Mouse (Mus musculus) MEL (cell line): ENCODE measurements at regions not wholly inside any gene's neighbourhood (a gene's known extent, or its start where the extent isn't known, plus 50 kb on each side); places are given as distances from the start of the nearest gene placed in this dataset.

Experiments
- DNase-seq: peaks from one replicate; pipeline ENCODE4 v3.0.0; 2011; ENCODE audit warnings: low read depth, low spot score
- H3K27ac ChIP-seq: 2 replicates; pipeline ENCODE4 v1.5.1; 2012; ENCODE audit warnings: low read depth, mild to moderate bottlenecking, control low read depth, low read length, moderate library complexity; ENCODE audit not compliant: control insufficient read depth
- H3K27me3 ChIP-seq, 2 experiments: fragments of 150-350 bp in 1 of 2; sonication (generic) in 1 of 2; 2 replicates each; pipeline ENCODE4 v1.6.1; 2012; ENCODE audit warnings: low read length in 2 of 2, mild to moderate bottlenecking in 2 of 2, improper control_type of control experiment in 1 of 2, moderate library complexity in 1 of 2; ENCODE audit not compliant: insufficient read depth in 2 of 2, control insufficient read depth in 1 of 2
- H3K36me3 ChIP-seq, 2 experiments: 2 replicates each; pipeline ENCODE4 v1.6.1; 2012 to 2014; ENCODE audit warnings: low read length in 2 of 2, improper control_type of control experiment in 1 of 2, inconsistent platforms in 1 of 2, mild to moderate bottlenecking in 1 of 2; ENCODE audit not compliant: insufficient read depth in 2 of 2, control insufficient read depth in 1 of 2
- H3K4me1 ChIP-seq, 2 experiments: fragments of 150-350 bp in 1 of 2; sonication (generic) in 1 of 2; 2 replicates each; pipeline ENCODE4 v1.6.1; 2012; ENCODE audit warnings: low read length in 2 of 2, improper control_type of control experiment in 1 of 2, mild to moderate bottlenecking in 1 of 2; ENCODE audit not compliant: insufficient read depth in 2 of 2, control insufficient read depth in 1 of 2
- H3K4me3 ChIP-seq, 2 experiments: fragments of 150-350 bp in 1 of 2; sonication (generic) in 1 of 2; 2 replicates each; pipeline ENCODE4 v1.5.1; 2012; ENCODE audit warnings: low read depth in 2 of 2, low read length in 2 of 2, mild to moderate bottlenecking in 2 of 2, moderate library complexity in 2 of 2, control low read depth in 1 of 2, improper control_type of control experiment in 1 of 2; ENCODE audit not compliant: control insufficient read depth in 1 of 2, insufficient read depth in 1 of 2
- H3K79me2 ChIP-seq: 2 replicates; pipeline ENCODE4 v1.6.1; 2012; ENCODE audit warnings: mild to moderate bottlenecking, low read length, moderate library complexity; ENCODE audit not compliant: control insufficient read depth, poor library complexity, insufficient read depth
- H3K9ac ChIP-seq: 2 replicates; pipeline ENCODE4 v1.6.1; 2012; ENCODE audit warnings: low read depth, mild to moderate bottlenecking, control low read depth, low read length, moderate library complexity; ENCODE audit not compliant: control insufficient read depth, poor library complexity, severe bottlenecking
- H3K9me3 ChIP-seq: fragments of 150-350 bp; sonication (generic); replicated peaks from 2 replicates; pipeline ENCODE4 v1.6.1; 2012; ENCODE audit warnings: mild to moderate bottlenecking, low read length, improper control_type of control experiment, moderate library complexity; ENCODE audit not compliant: insufficient read depth
- CHD1 ChIP-seq: IDR thresholded peaks from 2 replicates; pipeline ENCODE4 v1.6.1; 2012; ENCODE audit warnings: low read depth, mild to moderate bottlenecking, inconsistent platforms, low read length, improper control_type of control experiment
- CTCF ChIP-seq, 3 experiments: IDR thresholded peaks in 2 of 3; conservative IDR thresholded peaks in 1 of 3; 2 replicates each; pipeline ENCODE4 v1.5.1; 2011 to 2012; ENCODE audit warnings: low read length in 3 of 3, low read depth in 2 of 3, mild to moderate bottlenecking in 2 of 3, improper control_type of control experiment in 1 of 3, inconsistent platforms in 1 of 3, mixed read lengths in 1 of 3, moderate library complexity in 1 of 3; ENCODE audit not compliant: control insufficient read depth in 1 of 3, insufficient read depth in 1 of 3, poor library complexity in 1 of 3, severe bottlenecking in 1 of 3
- E2F4 ChIP-seq: IDR thresholded peaks from 2 replicates; pipeline ENCODE4 v1.6.1; 2011; ENCODE audit warnings: low read depth, low read length, improper control_type of control experiment, borderline replicate concordance
- EP300 ChIP-seq, 2 experiments: IDR thresholded peaks; 2 replicates each; pipeline ENCODE4 v1.6.1; 2011; ENCODE audit warnings: improper control_type of control experiment in 2 of 2, low read length in 2 of 2, low read depth in 1 of 2, mild to moderate bottlenecking in 1 of 2
- GABPA ChIP-seq: IDR thresholded peaks from 2 replicates; pipeline ENCODE4 v1.6.1; 2012; ENCODE audit warnings: low read depth, mild to moderate bottlenecking, inconsistent platforms, low read length, improper control_type of control experiment, moderate library complexity
- HCFC1 ChIP-seq: IDR thresholded peaks from 2 replicates; pipeline ENCODE4 v1.6.1; 2012; ENCODE audit warnings: low read depth, mild to moderate bottlenecking, inconsistent platforms, low read length, improper control_type of control experiment, moderate library complexity
- JUND ChIP-seq: IDR thresholded peaks from 2 replicates; pipeline ENCODE4 v1.6.1; 2011; ENCODE audit warnings: low read depth, mild to moderate bottlenecking, improper control_type of control experiment, low read length
- KAT2A ChIP-seq: conservative IDR thresholded peaks from 2 replicates; pipeline ENCODE4 v1.6.1; 2012; ENCODE audit warnings: low read depth, low read length, improper control_type of control experiment, inconsistent platforms
- MAX ChIP-seq: IDR thresholded peaks from 2 replicates; pipeline ENCODE4 v1.6.1; 2011; ENCODE audit warnings: low read length, improper control_type of control experiment
- MXI1 ChIP-seq: IDR thresholded peaks from 2 replicates; pipeline ENCODE4 v1.6.1; 2011; ENCODE audit warnings: mild to moderate bottlenecking, low read depth, low read length, improper control_type of control experiment
- MYC ChIP-seq: IDR thresholded peaks from 2 replicates; pipeline ENCODE4 v1.6.1; 2011; ENCODE audit warnings: low read depth, mild to moderate bottlenecking, low read length, improper control_type of control experiment, moderate library complexity
- NRF1 ChIP-seq: IDR thresholded peaks from 2 replicates; pipeline ENCODE4 v1.6.1; 2014; ENCODE audit warnings: low read depth, mild to moderate bottlenecking, inconsistent platforms, low read length, improper control_type of control experiment, moderate library complexity; ENCODE audit not compliant: poor library complexity, insufficient read depth, severe bottlenecking
- POLR2A ChIP-seq, 2 experiments: IDR thresholded peaks; 2 replicates each; pipeline ENCODE4 v1.6.1; 2011 to 2012; ENCODE audit warnings: low read length in 2 of 2, mild to moderate bottlenecking in 2 of 2, control low read depth in 1 of 2, improper control_type of control experiment in 1 of 2, low read depth in 1 of 2, moderate library complexity in 1 of 2; ENCODE audit not compliant: control insufficient read depth in 1 of 2, insufficient read depth in 1 of 2, poor library complexity in 1 of 2
- POLR2AphosphoS2 ChIP-seq: IDR thresholded peaks from 2 replicates; pipeline ENCODE4 v1.6.1; 2011; ENCODE audit warnings: low read length, improper control_type of control experiment
- POLR2AphosphoS5 ChIP-seq: IDR thresholded peaks from 2 replicates; pipeline ENCODE4 v1.6.1; 2012; ENCODE audit warnings: low read depth, borderline replicate concordance, mild to moderate bottlenecking, inconsistent platforms, low read length, moderate library complexity, mixed read lengths
- RCOR1 ChIP-seq: IDR thresholded peaks from 2 replicates; pipeline ENCODE4 v1.6.1; 2012; ENCODE audit warnings: low read depth, mild to moderate bottlenecking, inconsistent platforms, low read length, improper control_type of control experiment
- SIN3A ChIP-seq: IDR thresholded peaks from 2 replicates; pipeline ENCODE4 v1.6.1; 2012; ENCODE audit warnings: low read length, improper control_type of control experiment, inconsistent platforms
- SMC3 ChIP-seq: IDR thresholded peaks from 2 replicates; pipeline ENCODE4 v1.6.1; 2011; ENCODE audit warnings: low read depth, low read length, improper control_type of control experiment
- TAL1 ChIP-seq: IDR thresholded peaks from 2 replicates; pipeline ENCODE4 v1.6.1; 2012; ENCODE audit warnings: mild to moderate bottlenecking, inconsistent platforms, low read length, moderate library complexity, mixed read lengths
- TBP ChIP-seq: IDR thresholded peaks from 2 replicates; pipeline ENCODE4 v1.8.0; 2011; ENCODE audit warnings: low read depth, low read length, improper control_type of control experiment
- UBTF ChIP-seq: IDR thresholded peaks from 2 replicates; pipeline ENCODE4 v1.6.1; 2012; ENCODE audit warnings: low read depth, mild to moderate bottlenecking, inconsistent platforms, low read length, improper control_type of control experiment, moderate library complexity, borderline replicate concordance; ENCODE audit not compliant: insufficient read depth
- ZKSCAN1 ChIP-seq: IDR thresholded peaks from 2 replicates; pipeline ENCODE4 v1.6.1; 2012; ENCODE audit warnings: low read depth, mild to moderate bottlenecking, inconsistent platforms, low read length, improper control_type of control experiment, moderate library complexity

DNA sequence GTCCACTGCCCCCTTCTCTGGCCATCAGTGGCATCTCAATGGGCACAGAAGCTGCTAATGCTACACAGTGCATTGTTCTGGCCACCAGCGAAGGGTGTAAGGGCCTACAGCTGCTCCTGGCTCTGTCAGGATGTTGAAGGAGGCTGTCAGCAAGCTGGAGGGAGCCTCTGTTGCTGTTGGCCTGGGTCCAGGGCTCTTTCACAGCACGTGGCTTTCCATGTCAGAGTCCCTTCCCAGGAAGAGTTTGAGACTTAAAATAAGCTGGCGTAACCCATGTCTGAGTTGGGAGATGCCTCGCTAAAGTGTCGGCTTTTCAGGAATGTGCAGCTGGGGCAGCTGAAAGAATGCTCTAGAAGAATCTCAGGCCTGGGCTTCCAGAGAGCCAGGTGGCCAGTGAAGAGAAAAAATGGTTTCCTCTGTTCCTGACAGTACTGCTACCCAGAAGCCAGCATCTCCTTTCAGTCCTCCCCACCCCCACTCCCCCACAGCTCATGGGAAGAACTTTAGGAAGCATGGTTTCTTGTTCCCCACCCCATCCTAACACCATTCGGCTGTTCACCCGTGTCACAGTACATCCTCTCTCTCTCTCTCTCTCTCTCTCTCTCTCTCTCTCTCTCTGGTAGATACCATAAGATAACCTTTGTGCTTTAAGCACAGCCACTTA, 122.8 kb upstream of the Cadm1 start:
- Histone ChIP-seq H3K27me3 (peaks cover 0 to 2% of the 10 kb centered on the region in 2 experiments; a peak in 1 of 4 replicates), H3K9me3 (no peaks in the 10 kb centered on the region), H3K27ac (no peak overlapping the region), H3K9ac (no peak overlapping the region), H3K36me3 (no peaks in the 10 kb centered on the region), H3K79me2 (no peaks in the 10 kb centered on the region), H3K4me1 (no peaks in the 10 kb centered on the region), H3K4me3 (no peak overlapping the region)
- TF ChIP-seq SIN3A (no peak), TBP (no peak), GABPA (no peak), KAT2A (no peak), MYC (no peak), MAX (no peak), SMC3 (no peak), CTCF (IDR thresholded peaks at IDR 0.05 in 2 of 3, conservative IDR thresholded peaks at IDR 0.05 in 1 of 3; ENCODE audit: control insufficient read depth in 1 of 3, insufficient read depth in 1 of 3, low read depth in 2 of 3, low read length in 3 of 3, poor library complexity in 1 of 3, severe bottlenecking in 1 of 3) (no peak), NRF1 (no peak), POLR2A (IDR thresholded peaks at IDR 0.05; ENCODE audit: control insufficient read depth in 1 of 2, insufficient read depth in 1 of 2, low read depth in 1 of 2, low read length in 2 of 2, poor library complexity in 1 of 2) (no peak), MXI1 (no peak), ZKSCAN1 (no peak), RCOR1 (no peak), POLR2AphosphoS5 (no peak), JUND (no peak), TAL1 (no peak), CHD1 (no peak), E2F4 (no peak)
- no peak for DNase-seq

DNA sequence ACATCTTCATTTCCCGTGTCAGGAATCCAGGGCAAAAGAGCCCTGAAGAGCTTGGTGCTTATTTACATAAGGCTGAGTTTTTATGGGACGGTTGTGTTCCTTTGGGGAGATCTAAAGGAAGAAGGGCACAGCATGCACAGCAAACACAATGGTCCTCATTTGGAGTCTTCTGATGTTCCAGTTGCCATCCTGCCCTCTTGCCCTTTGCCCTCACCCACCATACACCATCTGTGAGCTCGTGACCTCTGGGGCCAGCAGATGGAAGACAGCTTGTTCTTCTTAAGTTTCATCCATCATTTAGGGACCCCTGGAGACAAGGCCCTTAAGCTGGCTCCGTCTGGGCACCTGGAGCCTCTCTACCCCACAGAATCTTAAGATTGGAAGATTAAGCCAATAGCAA, 121.9 kb upstream of the Cadm1 start:
- no peaks in the 10 kb centered on the region for H3K9me3 ChIP-seq
- TF ChIP-seq POLR2AphosphoS2 (no peak), NRF1 (no peak), POLR2AphosphoS5 (no peak), HCFC1 (no peak), RCOR1 (no peak), EP300 (IDR thresholded peaks at IDR 0.05; ENCODE audit: low read depth in 1 of 2, low read length in 2 of 2) (no peak), SMC3 (no peak), UBTF (no peak), TBP (no peak)

More for the DNA sequence above, 121.9 kb upstream of the Cadm1 start:
- H3K9ac ChIP-seq = no peak overlapping the region
- no peaks in the 10 kb centered on the region for H3K79me2 ChIP-seq
- peaks cover 0 to 2% of the 10 kb centered on the region in 2 experiments; a peak in 1 of 4 replicates for H3K27me3 ChIP-seq
- no peak for DNase-seq
- H3K27ac ChIP-seq = no peak overlapping the region
- H3K4me1 ChIP-seq = no peaks in the 10 kb centered on the region
- H3K4me3 ChIP-seq = no peak overlapping the region
- H3K36me3 ChIP-seq = no peaks in the 10 kb centered on the region
